Mouse (Mus musculus): Measurements from ENCODE around the gene Rfx2.

The Rfx2 gene

DNA sequence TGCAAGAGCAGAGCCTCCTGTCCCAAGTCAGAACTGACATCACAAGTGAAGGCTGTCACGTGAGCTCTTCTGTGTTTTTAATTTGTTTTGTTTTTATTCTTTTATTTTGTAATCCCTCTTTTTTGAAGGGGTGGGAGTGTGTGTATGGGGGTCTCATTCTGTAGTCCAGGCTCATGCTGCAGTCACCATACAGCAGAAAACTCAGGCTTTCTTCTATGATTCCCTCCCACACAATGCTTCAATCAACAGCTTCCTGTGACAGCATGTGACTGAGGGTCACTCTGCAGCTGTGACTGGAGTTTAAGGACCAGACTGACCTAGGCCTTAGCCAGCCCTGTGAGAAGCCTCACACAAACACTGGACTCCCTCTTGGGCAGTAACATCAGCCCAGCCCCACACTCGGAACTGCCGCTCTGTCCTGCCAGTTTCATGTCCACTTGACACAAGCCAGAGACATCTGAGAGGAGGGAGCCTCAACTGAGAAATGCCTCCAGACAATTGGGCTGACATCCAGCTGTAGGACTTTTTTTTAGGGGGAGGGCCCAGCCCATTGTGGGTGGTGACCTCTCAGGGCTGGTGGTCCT lies 51.9 kb downstream of the Rfx2 start:
- no peak for DNase-seq

- no peak for DNase-seq
Observed at GRCm38 (mm10) chr17:56777568-56777967, 53.2 kb downstream of the Rfx2 start.

DNA sequence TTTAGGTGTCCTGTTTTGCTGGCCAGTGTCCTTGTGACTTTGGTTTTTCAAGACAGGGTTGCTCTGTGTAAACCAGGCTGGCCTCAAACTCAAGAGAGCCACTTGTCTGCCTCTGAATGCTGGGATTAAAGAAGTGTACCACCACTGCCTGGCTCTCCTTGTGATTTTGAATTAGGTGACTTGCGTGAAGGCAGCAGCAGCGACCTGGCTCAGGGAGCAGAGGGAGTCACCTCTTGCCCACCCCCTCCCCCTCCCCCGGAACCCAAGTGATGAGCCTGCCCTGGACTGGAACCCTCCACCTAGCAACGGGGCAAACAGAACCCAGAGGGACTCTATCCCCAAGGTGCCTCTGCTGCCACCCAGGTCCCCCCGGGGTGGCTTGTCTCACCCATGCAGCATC lies 60.9 kb downstream of the Rfx2 start, which contains the start of gene Prr22:
Gene Prr22, plus strand, starts transcription at position 301 of the 400 bp plus-strand sequence.
- no peak for DNase-seq

DNA sequence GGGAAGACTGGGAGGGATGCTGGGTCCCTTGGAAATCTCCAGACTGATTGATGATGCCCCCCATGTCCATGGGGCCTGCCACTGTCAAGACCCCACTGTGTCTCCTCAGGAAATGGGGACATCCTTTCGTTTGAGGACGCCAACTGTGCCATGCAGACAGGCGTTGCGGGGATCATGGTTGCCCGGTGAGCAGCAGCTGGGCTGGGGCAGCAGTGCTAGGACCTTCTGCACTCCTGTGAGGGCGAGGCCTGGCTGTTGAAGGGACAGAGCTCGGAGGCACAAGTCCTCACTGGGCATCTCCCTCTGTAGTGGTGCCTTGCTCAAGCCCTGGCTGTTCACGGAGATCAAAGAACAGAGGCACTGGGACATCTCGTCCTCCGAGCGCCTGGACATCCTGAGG lies 61.9 kb downstream of the Rfx2 start:
- DNase-seq = no peak

GRCm38 (mm10) chr17:56767531-56768135 lies 63.2 kb downstream of the Rfx2 start:
- DNase-seq = no peak

DNA sequence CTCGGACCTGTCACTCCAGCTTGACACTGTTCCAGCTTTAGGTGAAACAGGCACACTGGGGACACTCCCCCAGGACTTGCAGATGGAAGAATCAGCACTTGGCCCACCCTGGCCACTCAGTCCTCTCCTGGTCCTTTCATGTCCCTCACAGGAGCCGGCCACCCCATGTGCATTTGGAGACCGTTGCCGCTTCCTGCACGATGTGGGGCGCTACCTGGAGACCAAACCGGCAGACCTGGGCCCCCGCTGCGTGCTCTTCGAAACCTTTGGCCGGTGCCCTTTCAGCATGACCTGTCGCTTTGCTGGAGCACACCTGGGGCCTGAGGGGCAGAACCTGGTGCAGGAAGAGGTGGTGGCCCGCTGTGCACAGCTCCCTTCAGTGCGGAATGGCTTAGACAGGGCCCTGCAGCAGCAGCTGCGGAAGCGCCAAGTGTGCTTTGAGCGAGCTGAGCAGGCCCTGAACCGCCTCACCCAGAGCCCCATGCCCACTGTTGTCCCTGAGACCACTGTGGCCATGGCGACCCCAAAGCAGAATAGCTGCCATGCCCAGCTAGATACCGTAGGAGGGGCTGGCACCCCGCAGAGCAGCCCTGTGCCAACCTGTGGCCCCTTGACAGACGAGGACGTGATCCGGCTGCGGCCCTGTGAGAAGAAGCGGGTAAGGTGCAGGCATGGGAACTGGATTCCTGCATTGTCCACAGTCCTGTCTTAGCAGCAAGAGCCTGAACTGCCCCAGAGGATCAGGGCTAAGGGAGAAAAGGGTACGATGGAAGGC lies 64.0 kb downstream of the Rfx2 start:
- peak in 1 of 2 experiments; percentile 35 for DNase-seq

DNA sequence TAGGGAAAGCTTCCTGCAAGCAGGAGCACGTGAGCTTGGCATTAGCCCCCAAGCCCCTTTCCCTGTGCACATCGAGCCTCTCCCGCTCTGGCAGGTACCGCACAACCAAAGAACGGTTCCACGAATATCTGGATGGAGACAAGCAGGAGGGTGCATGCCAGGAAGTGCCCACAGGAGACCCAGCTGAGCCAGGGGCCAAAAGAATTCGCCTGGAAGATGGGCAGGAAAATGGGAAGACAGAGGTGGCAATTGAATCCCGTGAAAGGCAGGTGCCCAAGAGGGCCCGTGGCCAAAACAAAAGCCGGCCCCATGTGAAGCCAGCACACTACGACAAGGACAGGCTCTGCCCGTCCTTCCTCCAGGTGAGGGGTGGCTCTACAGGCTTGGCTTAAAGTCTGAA lies 65.4 kb downstream of the Rfx2 start:
- DNase-seq = no peak

GRCm38 (mm10) chr17:56764474-56765354 lies 66.1 kb downstream of the Rfx2 start, which contains the start of gene Dus3l:
TSS of gene Dus3l (plus strand) at chr17:56764757.
- DNase-seq = peak; percentile 89 to 96

DNA sequence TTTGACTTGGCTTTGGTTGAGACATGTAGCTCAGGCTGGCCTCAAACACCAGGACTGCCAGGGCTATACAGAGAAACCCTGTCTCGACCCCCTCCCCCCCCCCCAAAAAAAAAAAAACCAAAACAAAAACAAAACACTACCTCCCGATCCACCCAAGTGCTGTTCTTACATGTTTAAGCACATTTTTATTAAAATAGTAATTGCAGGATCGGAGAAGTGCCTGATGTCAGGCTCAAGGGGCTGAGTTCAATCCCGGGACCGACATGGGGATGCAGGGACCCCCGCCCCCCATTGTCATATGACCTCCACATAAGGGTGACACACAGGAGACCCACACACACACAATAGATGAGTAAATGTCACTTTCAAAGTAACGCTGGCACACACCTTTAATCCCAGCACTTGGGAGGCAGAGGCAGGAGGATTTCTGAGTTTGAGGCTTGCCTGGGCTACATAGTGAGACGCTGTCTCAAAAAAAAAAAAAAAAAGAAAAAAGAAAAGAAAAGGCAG lies 67.0 kb downstream of the Rfx2 start:
- DNase-seq = peak in 1 of 2 experiments; percentile 33

- peak; percentile 70 to 78 for DNase-seq
Observed at GRCm38 (mm10) chr17:56762769-56763731, 67.8 kb downstream of the Rfx2 start.

DNA sequence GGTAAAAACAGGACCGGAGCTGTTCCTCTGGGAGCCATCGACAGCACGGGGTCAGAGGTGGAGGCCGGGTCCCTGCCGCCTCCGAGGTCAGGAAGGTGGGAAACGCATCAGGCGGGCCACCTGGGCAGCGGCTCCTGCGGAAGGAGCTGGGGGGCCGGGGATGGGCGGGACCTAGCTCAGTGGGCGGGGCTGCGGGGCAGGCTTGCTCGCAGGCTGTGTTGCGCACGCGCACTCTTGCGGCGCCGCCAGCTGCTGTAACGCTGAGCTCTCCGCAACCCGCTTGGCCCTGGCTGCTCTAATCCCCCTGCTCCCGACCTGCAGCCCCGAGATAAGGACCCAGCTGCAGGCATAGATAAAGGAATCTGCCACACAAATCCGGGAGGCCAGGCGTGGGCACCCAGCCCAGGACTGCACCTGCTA lies 68.8 kb downstream of the Rfx2 start:
- DNase-seq = peak; percentile 92 to 96

DNA sequence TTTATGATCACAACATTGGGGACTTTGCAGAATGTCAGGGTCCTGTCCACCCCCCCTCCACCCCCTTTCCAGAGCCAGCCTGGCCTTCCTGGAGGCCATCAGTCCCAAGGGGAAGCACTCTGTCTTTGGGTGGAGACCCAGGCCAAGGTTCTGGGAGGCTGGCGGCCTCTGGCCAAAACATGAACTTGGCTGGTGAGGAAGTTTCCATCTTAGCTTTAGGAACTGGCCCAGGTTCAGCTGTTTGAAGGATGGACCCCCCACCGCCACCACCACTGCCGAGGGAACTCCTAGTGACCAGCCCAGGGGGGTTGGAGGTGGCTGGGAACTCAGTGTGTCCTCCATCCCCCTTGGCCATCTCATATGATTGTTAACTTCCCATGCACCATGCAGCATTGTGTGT lies 69.7 kb downstream of the Rfx2 start:
- DNase-seq = peak in 1 of 2 experiments; percentile 49

DNA sequence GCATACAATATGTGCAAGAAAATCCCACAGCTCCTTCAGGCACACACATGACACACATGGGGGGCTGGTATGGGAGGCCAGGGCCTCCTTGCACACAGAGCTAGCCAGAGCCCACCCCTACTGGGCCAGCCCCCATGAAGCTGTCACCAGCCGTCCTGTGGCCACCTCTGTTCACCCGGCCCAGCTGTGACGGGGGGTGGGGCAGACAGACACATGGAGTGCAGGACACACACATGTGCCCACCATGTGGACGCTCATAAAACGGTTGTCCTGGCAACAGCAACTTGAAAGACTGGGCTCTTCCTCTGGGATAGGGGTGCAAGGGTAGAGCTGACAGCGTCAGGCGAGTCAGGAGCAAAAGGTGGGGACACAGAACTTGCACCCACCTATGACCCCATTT lies 71.6 kb downstream of the Rfx2 start:
- no peak for DNase-seq

- peak; percentile 63 to 82 for DNase-seq
Observed at GRCm38 (mm10) chr17:56758132-56758531, 72.7 kb downstream of the Rfx2 start.

DNA sequence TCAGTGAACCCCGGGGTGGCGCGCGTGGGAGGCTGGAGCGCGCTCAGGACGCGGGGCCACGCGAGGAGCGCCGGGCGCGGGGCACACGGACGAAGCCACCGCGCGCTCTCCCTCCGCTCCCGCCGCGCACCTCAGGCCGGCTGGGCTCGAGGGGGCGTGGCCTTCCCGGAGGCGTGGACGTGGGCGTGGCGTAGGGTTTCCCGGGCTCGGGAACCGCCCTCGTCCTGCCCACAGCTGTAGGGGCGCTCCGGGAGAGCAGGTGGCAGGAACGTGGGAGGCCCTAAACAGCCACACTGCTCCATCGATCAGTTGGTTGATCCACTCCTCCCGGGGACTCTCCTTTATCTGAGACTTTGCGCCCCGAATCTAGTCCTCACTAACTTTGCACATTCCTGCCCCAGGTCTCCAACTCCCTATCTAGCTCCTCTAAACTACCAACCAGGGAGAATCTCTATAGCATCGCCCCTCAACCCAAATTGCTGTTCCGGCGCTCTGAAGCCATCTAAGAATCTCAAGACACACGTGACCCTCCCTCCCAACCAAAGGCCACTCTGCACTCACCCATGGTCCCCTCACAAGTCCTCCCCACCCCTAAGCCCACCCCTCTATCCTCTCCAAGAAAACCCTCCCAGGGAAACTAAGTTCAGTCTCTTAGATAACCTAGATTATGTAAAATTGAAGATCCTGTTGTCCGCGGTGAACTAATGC lies 73.2 kb downstream of the Rfx2 start, which contains the start of gene Nrtn:
Gene Nrtn, minus strand, starts transcription at position 115 of the 708 bp plus-strand sequence.
- peak in 1 of 2 experiments; percentile 70 for DNase-seq

DNA sequence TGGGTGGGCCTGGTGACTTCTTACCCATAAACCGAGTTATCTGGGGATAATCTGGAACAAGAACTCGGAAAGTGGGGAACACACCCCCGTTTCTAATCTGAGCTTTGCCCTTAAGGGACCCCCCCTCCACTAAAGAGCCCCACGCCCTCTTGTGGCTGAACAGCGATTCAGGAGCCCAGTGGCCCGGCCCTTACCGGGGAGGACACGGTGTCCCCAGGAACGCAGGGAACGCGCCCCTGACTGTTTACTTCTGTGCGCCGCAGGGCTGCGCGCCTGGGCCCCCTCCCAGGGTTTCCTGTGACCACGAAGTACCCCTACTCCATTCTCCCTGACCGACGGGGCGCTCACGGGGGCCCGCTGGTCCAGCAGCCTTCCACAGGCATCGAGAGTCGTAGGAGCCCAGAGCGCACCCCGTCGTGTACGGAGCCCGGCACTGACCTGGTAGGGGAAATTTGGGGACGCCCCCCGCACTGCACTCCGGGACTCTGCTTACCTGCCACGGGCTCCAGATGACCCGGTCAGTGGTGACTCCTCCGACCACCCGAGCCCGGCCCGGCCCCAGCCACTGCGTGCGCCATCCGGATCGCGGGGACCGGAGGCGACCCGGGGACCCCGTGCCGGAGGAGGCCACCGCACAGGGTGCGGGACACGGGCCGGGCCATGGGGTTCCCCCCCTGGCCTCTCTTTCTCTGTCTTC lies 74.0 kb downstream of the Rfx2 start:
- DNase-seq = peak in 1 of 2 experiments; percentile 34

- DNase-seq = no peak
Observed at GRCm38 (mm10) chr17:56754271-56755185, 76.3 kb downstream of the Rfx2 start.

DNA sequence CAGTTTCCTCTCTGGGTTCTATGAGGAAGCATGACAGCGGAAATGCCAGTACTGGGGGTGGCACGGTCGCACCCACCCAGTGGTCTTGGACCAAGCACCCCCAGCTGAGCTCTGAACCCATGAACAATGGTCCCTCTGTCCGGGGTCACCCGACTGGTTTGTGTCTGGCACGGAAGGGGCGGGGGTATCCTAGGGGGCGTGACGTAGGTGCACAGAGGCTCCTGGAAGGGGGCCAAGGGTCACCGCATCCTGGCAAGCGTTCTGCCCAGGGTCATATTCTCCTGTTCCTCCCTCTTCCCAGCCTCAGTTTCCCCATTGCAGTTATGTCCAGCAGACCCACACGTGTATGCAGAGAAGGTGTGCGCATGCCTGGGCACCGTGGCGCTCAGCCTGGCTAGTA lies 77.4 kb downstream of the Rfx2 start:
- no peak for DNase-seq

All from cerebellum, postnatal 25 days (tissue).